Mouse (Mus musculus) heart, postnatal 4 days (tissue): ENCODE results near the gene Amdhd1. TPM values are rescaled to one million over a fixed set of nuclear protein-coding genes. Genes with fewer than 3 reads are reported as not detected.

ENCODE experiments used
- total RNA-seq, 2 experiments: library from RNA; stranded (reverse); gene quantifications; 2 replicates each; pipeline ENCODE4 v1.2.3; 2021

Gene Amdhd1
- total RNA-seq, 2 experiments from 2014 or later, result 0.17 to 0.18 TPM

Other genes starting within 250 kb of the Amdhd1 start
- 100 to 1,000 TPM; 102 to 103 TPM for gene Elk3, start 228.9 kb downstream of the Amdhd1 start, total RNA-seq
- gene Lta4h, start 86.6 kb downstream of the Amdhd1 start, total RNA-seq, result 100 to 1,000 TPM in 1 of 2 experiments, 10 to 100 TPM in 1; 99.3 to 109 TPM
- under 1 TPM; 0.12 to 0.14 TPM for gene Hal, start 51.3 kb downstream of the Amdhd1 start, total RNA-seq
- gene Ccdc38, start 599 bp upstream of the Amdhd1 start, total RNA-seq, result not detected
- gene Snrpf, start 49.7 kb upstream of the Amdhd1 start, total RNA-seq, result 10 to 100 TPM; 20.3 to 21.3 TPM
- 10 to 100 TPM; 41.3 to 43.2 TPM for gene Ntn4, start 100.6 kb upstream of the Amdhd1 start, total RNA-seq